Mouse (Mus musculus) forebrain, embryonic 16.5 days (tissue): ENCODE measurements around the gene Tmx1. TPM values are rescaled to one million over a fixed set of nuclear protein-coding genes. Genes with fewer than 3 reads are reported as not detected.

ENCODE experiments used
- ATAC-seq: fragments of 200-750 bp; cut with Nextera tagmentation; 2 replicates; pipeline ENCODE4 v1.8.0; 2017; ENCODE audit warnings: mild to moderate bottlenecking, moderate library complexity
- H3K27ac ChIP-seq: fragments of 300-500 bp; sonication (generic); 2 replicates; pipeline ENCODE4 v1.5.1; 2014; ENCODE audit warnings: low read length, control low read depth
- H3K27me3 ChIP-seq: fragments of 300-500 bp; sonication (generic); replicated peaks from 2 replicates; pipeline ENCODE4 v1.6.1; 2014; ENCODE audit warnings: low read length; ENCODE audit not compliant: control insufficient read depth, insufficient read depth
- H3K36me3 ChIP-seq: fragments of 300-500 bp; sonication (generic); 2 replicates; pipeline ENCODE4 v1.6.1; 2014; ENCODE audit not compliant: control insufficient read depth, insufficient read depth
- H3K4me1 ChIP-seq: fragments of 300-500 bp; sonication (generic); replicated peaks from 2 replicates; pipeline ENCODE4 v1.6.1; 2014; ENCODE audit warnings: low read length; ENCODE audit not compliant: control insufficient read depth, insufficient read depth
- H3K4me2 ChIP-seq: fragments of 300-500 bp; sonication (generic); 2 replicates; pipeline ENCODE4 v1.6.1; 2014; ENCODE audit warnings: mild to moderate bottlenecking, low read length, control low read depth
- H3K4me3 ChIP-seq: fragments of 300-500 bp; sonication (generic); replicated peaks from 2 replicates; pipeline ENCODE4 v1.5.1; 2014; ENCODE audit warnings: mild to moderate bottlenecking, low read length, control low read depth
- H3K9ac ChIP-seq: fragments of 300-500 bp; sonication (generic); replicated peaks from 2 replicates; pipeline ENCODE4 v1.6.1; 2014; ENCODE audit warnings: low read depth, low read length, control low read depth
- H3K9me3 ChIP-seq: fragments of 300-500 bp; sonication (generic); 2 replicates; pipeline ENCODE4 v1.6.1; 2016; ENCODE audit warnings: low read length; ENCODE audit not compliant: control insufficient read depth
- WGBS: fragments of 180-500 bp; shearing (Covaris S2); extraction: QIAGEN DNeasy Blood & Tissue Kit; methylation state at CpG from one replicate; pipeline ENCODE4 v1.1.7; 2014; 5-methylcytosine and 5-hydroxymethylcytosine counted together
- polyA plus RNA-seq: library from polyadenylated mRNA; unstranded; fragments of >200 nt; fragmentation: Nextera tagmentation; extraction: Ambion mirVana; gene quantifications from 2 replicates; pipeline ENCODE4 v1.2.1, GENCODE M21; 2015

The Tmx1 gene
- polyA plus RNA-seq, result 128 and 141 TPM in 2 replicates

DNA sequence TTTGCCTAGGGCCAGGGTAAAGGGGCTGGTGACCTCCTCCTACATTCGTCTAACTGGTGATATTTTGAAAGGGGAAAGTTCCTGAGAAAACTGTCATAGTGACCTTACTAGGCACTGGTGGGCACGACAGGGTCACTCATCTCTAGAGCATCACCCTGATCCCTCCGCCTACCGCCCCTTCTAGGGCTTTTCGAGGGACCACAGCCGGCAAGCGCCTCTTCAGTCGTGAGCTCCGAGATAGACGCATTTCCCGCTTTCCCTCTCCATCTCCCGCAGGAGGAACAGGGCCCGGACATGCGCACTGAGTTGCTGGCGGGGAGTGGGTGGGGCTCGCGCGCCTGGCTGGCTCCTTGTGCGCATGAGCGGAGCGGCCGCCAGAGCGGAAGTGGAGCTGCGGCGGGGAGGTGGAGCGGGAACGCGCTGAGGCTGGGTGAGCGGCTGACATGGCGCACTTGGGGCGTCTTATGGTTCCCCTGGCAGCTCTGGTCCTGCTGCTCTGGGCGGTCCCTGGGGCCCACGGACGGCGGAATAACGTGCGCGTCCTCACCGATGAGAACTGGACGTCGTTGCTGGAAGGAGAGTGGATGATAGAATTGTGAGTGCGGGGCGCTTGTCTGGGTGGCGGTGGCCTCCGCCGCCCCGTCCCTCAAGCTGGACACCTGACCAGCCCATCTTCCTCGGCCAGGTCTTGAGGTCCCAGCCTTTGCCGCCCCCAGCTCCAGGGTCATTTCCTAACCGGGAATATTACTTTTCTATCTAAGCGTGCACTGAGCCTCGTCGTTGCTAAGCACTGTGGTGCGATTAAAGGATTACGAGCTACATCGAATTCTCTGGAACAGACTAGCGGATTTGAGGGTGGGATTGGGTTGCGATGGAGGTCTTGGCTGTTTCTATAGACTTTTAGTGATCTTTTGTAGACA, at the start of gene Tmx1:
Tmx1 (plus strand) TSS at position 370 of the 920 bp plus-strand sequence.
- H3K9ac ChIP-seq, result peak within 1 kb of the TSS; percentile 86
- H3K27me3 ChIP-seq, result no peaks in the 10 kb centered on the region
- peak within 1 kb of the TSS; percentile 89 for H3K4me3 ChIP-seq
- peak; percentile 98 for ATAC-seq
- H3K27ac ChIP-seq, result peak within 1 kb of the TSS; percentile 81
- H3K36me3 ChIP-seq, result peaks cover 6% of the 10 kb centered on the region; the same call in 1 of the 2 replicates
- under 1% methylated on average over 58 of the region's 58 CpGs for WGBS
- peaks cover 19% of the 10 kb centered on the region for H3K4me1 ChIP-seq
- peak within 1 kb of the TSS; percentile 64 for H3K4me2 ChIP-seq
- no peaks in the 10 kb centered on the region for H3K9me3 ChIP-seq

DNA sequence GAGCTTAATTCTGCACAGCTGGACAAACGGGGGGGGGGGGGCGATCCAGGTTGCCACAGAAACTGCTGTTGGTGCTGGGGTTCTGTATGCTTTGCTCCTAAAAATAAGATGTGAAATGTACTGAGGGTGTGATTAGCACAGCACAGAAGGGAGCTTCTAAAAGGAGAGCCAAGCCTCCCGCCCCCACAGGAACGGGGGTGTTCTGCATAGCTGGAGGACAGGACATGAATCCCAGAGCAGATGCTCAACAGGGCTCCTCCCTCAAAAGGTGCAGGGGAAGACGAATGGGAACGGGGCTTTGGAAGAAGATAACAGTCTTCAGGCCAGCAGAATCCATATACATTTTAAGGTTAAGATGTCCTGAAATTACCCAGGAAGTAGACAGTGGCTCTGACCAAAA, 48.6 kb upstream of the Tmx1 start:
- Histone ChIP-seq H3K4me2 (no peak overlapping the region), H3K36me3 (no peaks in the 10 kb centered on the region), H3K9ac (no peak overlapping the region), H3K9me3 (no peaks in the 10 kb centered on the region), H3K4me1 (no peaks in the 10 kb centered on the region), H3K4me3 (no peak overlapping the region), H3K27me3 (no peaks in the 10 kb centered on the region), H3K27ac (no peak overlapping the region)
- ATAC-seq, result no peak
- WGBS, result 69% methylated on average over 6 of the region's 6 CpGs

DNA sequence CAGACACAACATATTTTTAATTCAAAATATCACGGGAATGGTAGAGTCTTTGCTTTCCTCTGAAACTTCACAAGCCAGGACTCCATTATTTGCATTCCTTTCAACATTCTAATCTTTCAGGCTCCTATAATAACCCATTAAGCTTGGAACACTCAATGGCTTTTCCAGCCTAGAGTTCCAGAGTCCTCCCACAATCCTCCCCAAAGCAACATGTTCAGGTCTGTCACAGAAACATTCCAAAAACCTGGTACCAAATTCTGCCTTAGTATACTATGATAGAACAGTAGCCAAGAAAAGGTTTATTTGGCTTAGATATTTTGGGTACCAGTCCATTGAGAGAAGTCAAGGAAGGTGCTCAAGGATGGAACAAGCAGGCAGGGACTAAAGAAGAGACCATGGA, 44.5 kb upstream of the Tmx1 start:
- 78% methylated on average over 1 of the region's 1 CpGs for WGBS
- Histone ChIP-seq H3K27ac (no peak overlapping the region), H3K27me3 (no peaks in the 10 kb centered on the region), H3K4me3 (no peak overlapping the region), H3K36me3 (no peaks in the 10 kb centered on the region), H3K4me2 (no peak overlapping the region), H3K9me3 (no peaks in the 10 kb centered on the region), H3K9ac (no peak overlapping the region), H3K4me1 (no peaks in the 10 kb centered on the region)
- no peak for ATAC-seq

DNA sequence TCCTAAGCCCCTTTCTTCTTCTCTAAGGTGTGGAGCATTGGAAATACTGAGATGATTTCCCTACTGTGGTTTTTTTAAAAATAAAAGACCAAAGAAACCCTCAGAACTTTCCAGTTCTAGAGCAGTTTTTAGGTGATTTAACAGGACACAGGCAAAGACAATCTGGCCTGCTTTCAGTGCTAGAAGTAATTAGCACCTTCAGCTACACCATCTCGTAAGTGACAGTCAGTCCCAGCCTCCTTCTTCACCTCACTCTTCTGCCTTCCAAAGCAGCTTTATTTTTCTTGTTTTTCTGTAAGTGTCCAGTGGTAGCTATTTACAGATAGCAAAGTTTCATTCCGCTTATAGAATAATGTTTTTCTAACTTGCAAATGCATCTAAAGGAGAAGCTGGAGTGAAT, 43.3 kb upstream of the Tmx1 start:
- no peaks in the 10 kb centered on the region for H3K36me3 ChIP-seq
- no peak overlapping the region for H3K27ac ChIP-seq
- no peak overlapping the region for H3K4me3 ChIP-seq
- no peaks in the 10 kb centered on the region for H3K9me3 ChIP-seq
- H3K4me1 ChIP-seq, result no peaks in the 10 kb centered on the region
- H3K4me2 ChIP-seq, result no peak overlapping the region
- no peak for ATAC-seq
- 74% methylated on average over 2 of the region's 2 CpGs for WGBS
- H3K27me3 ChIP-seq, result no peaks in the 10 kb centered on the region
- H3K9ac ChIP-seq, result no peak overlapping the region

DNA sequence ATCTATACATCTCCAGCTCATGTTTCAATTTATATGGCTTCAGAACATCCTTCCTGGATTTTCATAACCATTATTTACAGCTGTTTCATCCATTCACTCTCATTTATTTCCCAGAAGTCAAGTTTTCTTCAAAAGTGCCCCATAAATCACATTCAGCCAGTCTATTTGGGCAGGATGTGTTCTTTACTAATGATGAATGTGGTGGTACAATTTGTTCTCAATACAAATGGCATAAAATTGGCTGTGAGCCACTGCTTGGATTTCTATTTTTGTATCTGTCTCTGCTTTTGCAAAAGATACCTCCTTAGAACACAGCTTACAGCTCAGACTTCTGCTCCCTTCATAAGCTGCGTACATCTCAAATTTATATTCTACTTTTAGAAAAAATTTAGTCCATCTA, 32.7 kb upstream of the Tmx1 start:
- peaks cover 3% of the 10 kb centered on the region for H3K4me1 ChIP-seq
- ATAC-seq, result no peak
- no peak overlapping the region for H3K27ac ChIP-seq
- WGBS, result 76% methylated on average over 1 of the region's 1 CpGs
- no peaks in the 10 kb centered on the region for H3K27me3 ChIP-seq
- no peak overlapping the region for H3K4me2 ChIP-seq
- no peaks in the 10 kb centered on the region for H3K36me3 ChIP-seq
- H3K4me3 ChIP-seq, result no peak overlapping the region
- no peaks in the 10 kb centered on the region for H3K9me3 ChIP-seq
- H3K9ac ChIP-seq, result no peak overlapping the region

DNA sequence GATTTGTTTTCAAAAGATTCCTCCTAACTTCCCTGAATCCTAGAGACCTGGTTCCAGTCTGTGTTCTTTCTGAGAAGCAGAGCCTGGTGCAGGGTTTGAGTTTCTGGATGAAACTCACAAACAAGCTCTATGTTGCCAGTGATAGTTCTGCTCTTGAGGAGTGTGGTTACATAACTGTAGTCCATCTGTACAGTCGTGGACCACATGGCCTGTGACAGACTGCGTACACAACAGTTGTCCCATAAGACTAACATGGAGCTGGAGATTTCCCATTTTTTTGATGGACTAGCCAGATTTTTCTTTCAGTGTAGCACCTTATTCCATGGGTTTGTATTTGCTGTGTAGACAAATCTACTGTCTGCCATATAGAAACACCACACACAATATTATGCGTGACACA, 31.9 kb upstream of the Tmx1 start:
- Histone ChIP-seq H3K4me3 (no peak overlapping the region), H3K9me3 (no peaks in the 10 kb centered on the region), H3K9ac (no peak overlapping the region), H3K27ac (no peak overlapping the region), H3K4me1 (peaks cover 3% of the 10 kb centered on the region), H3K27me3 (no peaks in the 10 kb centered on the region), H3K36me3 (no peaks in the 10 kb centered on the region), H3K4me2 (no peak overlapping the region)
- 89% methylated on average over 3 of the region's 3 CpGs for WGBS
- 0 out of 2 replicates have a peak, but pooled peaks have one; percentile 40 for ATAC-seq

DNA sequence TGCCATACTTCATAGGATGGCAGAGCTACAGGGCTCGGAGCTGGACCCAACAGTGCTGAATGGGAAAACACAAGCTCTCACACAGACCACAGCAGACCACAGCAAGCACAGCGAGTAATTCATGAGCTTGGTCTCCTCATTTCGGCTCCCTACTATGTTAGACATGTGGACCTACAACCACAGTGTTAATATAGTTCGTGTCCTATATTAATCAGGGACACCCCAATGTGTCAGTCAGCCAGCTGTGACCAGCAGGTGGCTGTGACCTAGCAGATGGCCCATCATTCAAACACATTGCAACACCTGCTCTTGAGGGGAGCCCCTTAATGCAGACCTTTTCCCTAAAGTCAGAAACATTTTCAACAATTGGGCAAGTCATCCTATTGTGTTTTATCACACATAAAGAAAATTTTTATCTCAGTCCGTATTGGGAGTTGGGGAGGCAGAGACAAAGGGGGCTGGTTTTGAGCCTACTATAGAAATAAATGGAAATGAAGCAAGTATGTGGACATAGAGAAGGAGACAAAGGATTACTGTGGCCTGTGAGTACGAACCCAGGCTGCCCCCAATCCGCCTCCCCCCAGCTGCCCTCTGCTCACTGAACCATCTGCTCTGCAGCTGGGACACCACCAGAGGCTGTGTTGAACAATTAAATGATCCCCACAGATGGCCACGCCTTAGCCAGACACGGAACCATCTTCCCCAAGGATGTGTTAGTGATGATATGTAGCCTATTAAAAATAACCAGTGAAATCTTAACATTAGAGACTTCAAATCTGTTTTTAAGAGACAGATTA, 30.4 kb upstream of the Tmx1 start:
- Histone ChIP-seq H3K9me3 (no peaks in the 10 kb centered on the region), H3K9ac (no peak overlapping the region), H3K27ac (no peak overlapping the region), H3K4me2 (no peak overlapping the region), H3K4me1 (peaks cover 3% of the 10 kb centered on the region), H3K36me3 (no peaks in the 10 kb centered on the region), H3K27me3 (no peaks in the 10 kb centered on the region), H3K4me3 (no peak overlapping the region)
- no peak for ATAC-seq
- 58% methylated on average over 9 of the region's 9 CpGs for WGBS

DNA sequence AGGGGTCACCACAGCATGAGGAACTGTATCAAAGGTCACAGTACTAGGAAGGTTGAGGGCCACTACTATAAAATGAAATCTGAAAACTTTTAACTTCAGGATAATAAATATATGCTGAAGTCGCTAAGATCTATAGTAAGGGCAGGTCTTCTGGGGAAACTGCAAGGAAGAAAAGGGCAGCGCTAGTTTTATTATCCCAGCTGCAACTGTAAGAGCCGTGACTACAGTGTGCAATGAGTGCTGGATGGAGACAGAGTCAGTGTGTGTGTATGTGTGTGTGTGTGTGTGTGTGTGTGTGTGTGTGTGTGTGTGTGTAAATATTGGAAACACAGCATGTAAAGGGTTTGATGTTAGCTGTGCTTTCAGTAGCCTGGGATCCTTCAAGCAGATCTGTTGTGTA, 25.0 kb upstream of the Tmx1 start:
- Histone ChIP-seq H3K9me3 (no peaks in the 10 kb centered on the region), H3K27ac (no peak overlapping the region), H3K9ac (no peak overlapping the region), H3K4me2 (no peak overlapping the region), H3K4me1 (peaks cover 11% of the 10 kb centered on the region), H3K4me3 (no peak overlapping the region), H3K27me3 (no peaks in the 10 kb centered on the region), H3K36me3 (no peaks in the 10 kb centered on the region)
- WGBS, result 77% methylated on average over 3 of the region's 3 CpGs
- no peak for ATAC-seq

DNA sequence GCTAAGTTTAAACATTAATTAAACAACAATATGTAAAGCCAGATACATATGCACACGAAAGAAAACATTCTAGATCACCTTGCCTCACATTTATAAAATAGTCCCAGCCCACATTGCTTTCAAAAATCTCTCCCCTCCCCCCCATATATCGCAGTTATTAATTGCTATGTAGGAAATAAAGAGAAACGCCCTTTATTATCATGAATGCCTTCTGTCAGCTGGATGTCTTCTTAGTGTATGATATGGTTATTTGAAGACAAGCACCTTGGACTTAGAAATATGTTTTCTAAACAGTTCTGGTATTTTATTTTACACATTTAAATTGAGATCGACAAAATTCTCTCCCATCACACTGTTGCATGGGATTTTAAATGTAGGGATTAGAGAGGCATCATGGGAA, 23.3 kb upstream of the Tmx1 start:
- no peak overlapping the region for H3K9ac ChIP-seq
- no peaks in the 10 kb centered on the region for H3K27me3 ChIP-seq
- H3K4me3 ChIP-seq, result no peak overlapping the region
- ATAC-seq, result no peak
- H3K4me2 ChIP-seq, result no peak overlapping the region
- peaks cover 11% of the 10 kb centered on the region for H3K4me1 ChIP-seq
- no peak overlapping the region for H3K27ac ChIP-seq
- 83% methylated on average over 4 of the region's 4 CpGs for WGBS
- no peaks in the 10 kb centered on the region for H3K36me3 ChIP-seq
- no peaks in the 10 kb centered on the region for H3K9me3 ChIP-seq
